Mouse (Mus musculus) heart, postnatal 36 days (tissue): Measurements from ENCODE around the gene Tuba3b. TPM values are rescaled to one million over a fixed set of nuclear protein-coding genes. Genes with fewer than 3 reads are reported as not detected.

Experiments
- DNase-seq, 2 experiments: peaks; one replicate each; pipeline ENCODE4 v3.0.0; 2021 to 2022
- intact Hi-C: fragments of 180-260 bp; cut with DNase I; formaldehyde crosslinking; loops from one replicate; pipeline ENCODE4 v1.15.1; 2025
- total RNA-seq, 2 experiments: library from RNA; stranded (reverse); gene quantifications; 2 replicates each; pipeline ENCODE4 v1.2.3; 2021

The Tuba3b gene
- under 1 TPM in 1 of 2 experiments, not detected in 1; 0.38 TPM for total RNA-seq

GRCm38 (mm10) chr6:145615666-145616210 is at the start of gene Tuba3b:
Gene Tuba3b, plus strand, starts transcription at chr6:145615757.
- intact Hi-C loops = no loop called here
- no peak for DNase-seq

GRCm38 (mm10) chr6:145567296-145567695 is 48.3 kb upstream of the Tuba3b start:
- intact Hi-C loops = no loop called here
- no peak for DNase-seq

GRCm38 (mm10) chr6:145567832-145568231 is 47.7 kb upstream of the Tuba3b start:
- intact Hi-C loops = no loop called here
- no peak for DNase-seq

- intact Hi-C loops = no loop called here
- DNase-seq = no peak
Measured at GRCm38 (mm10) chr6:145568701-145569100, 46.9 kb upstream of the Tuba3b start.

GRCm38 (mm10) chr6:145573250-145574013 is 42.1 kb upstream of the Tuba3b start:
- intact Hi-C loops = no loop called here

GRCm38 (mm10) chr6:145576762-145577161 is 38.8 kb upstream of the Tuba3b start:
- DNase-seq = no peak
- intact Hi-C loops = no loop called here

More at GRCm38 (mm10) chr6:145573250-145574013, 42.1 kb upstream of the Tuba3b start:
- no peak for DNase-seq

GRCm38 (mm10) chr6:145578457-145579185 is 36.9 kb upstream of the Tuba3b start:
- intact Hi-C loops = no loop called here
- no peak for DNase-seq

- intact Hi-C loops = no loop called here
- DNase-seq = no peak
Measured at GRCm38 (mm10) chr6:145579761-145580160, 35.8 kb upstream of the Tuba3b start.

- no peak for DNase-seq
- intact Hi-C loops = no loop called here
Measured at GRCm38 (mm10) chr6:145581366-145582170, 34.0 kb upstream of the Tuba3b start.

GRCm38 (mm10) chr6:145585052-145585973 is 30.2 kb upstream of the Tuba3b start:
- DNase-seq = no peak
- intact Hi-C loops = no loop called here

GRCm38 (mm10) chr6:145590501-145591293 is 24.9 kb upstream of the Tuba3b start:
- intact Hi-C loops = no loop called here

GRCm38 (mm10) chr6:145591578-145591977 is 24.0 kb upstream of the Tuba3b start:
- intact Hi-C loops = no loop called here
- DNase-seq = no peak

More at GRCm38 (mm10) chr6:145590501-145591293, 24.9 kb upstream of the Tuba3b start:
- no peak for DNase-seq

GRCm38 (mm10) chr6:145592036-145592435 is 23.5 kb upstream of the Tuba3b start:
- intact Hi-C loops = no loop called here
- DNase-seq = no peak

GRCm38 (mm10) chr6:145592531-145592998 is 23.0 kb upstream of the Tuba3b start:
- DNase-seq = no peak
- intact Hi-C loops = no loop called here

- DNase-seq = no peak
- intact Hi-C loops = no loop called here
Measured at GRCm38 (mm10) chr6:145593991-145594390, 21.6 kb upstream of the Tuba3b start.

GRCm38 (mm10) chr6:145595905-145596304 is 19.7 kb upstream of the Tuba3b start:
- intact Hi-C loops = no loop called here
- no peak for DNase-seq

GRCm38 (mm10) chr6:145598794-145599555 is 16.6 kb upstream of the Tuba3b start:
- DNase-seq = no peak
- intact Hi-C loops = no loop called here

- no peak for DNase-seq
- intact Hi-C loops = no loop called here
Measured at GRCm38 (mm10) chr6:145604126-145604525, 11.4 kb upstream of the Tuba3b start.
